Mouse (Mus musculus): ENCODE data around the gene Csdc2. TPM values are rescaled to one million over a fixed set of nuclear protein-coding genes. Genes with fewer than 3 reads are reported as not detected.

Gene Csdc2
- polyA plus RNA-seq, 1 experiment from 2014 or later = 15.0 TPM

DNA sequence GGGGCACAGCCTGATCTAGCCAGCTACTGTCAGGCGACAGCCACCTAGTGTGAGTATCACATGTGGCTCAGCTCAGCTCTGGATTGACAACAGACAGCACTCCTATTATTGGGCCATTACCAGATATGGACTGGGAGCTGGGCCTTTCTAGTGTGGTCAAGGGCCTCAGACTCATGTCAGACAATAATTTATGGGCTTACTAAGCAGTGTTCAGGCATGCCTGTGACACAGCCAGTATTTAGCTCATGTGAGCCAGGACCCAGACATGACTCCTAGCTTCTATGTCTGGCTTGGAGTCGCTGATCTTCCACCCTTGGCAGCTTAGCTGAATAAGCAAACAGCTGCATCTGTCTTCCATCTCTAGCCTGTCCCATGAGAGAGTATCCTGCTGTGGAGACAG, 24.1 kb upstream of the Csdc2 start:
- Histone ChIP-seq H3K36me3 (peaks cover 97% of the 10 kb centered on the region), H3K4me2 (replicated peaks) (no peak overlapping the region), H3K9me3 (no peaks in the 10 kb centered on the region), H3K4me1 (no peaks in the 10 kb centered on the region), H3K4me3 (no peak overlapping the region), H3K9ac (no peak overlapping the region), H3K27me3 (no peaks in the 10 kb centered on the region), H3K27ac (no peak overlapping the region)
- ATAC-seq (ENCODE audit: low FRiP score, low read depth) = no peak
- 71% methylated on average over 2 of the region's 2 CpGs for WGBS

DNA sequence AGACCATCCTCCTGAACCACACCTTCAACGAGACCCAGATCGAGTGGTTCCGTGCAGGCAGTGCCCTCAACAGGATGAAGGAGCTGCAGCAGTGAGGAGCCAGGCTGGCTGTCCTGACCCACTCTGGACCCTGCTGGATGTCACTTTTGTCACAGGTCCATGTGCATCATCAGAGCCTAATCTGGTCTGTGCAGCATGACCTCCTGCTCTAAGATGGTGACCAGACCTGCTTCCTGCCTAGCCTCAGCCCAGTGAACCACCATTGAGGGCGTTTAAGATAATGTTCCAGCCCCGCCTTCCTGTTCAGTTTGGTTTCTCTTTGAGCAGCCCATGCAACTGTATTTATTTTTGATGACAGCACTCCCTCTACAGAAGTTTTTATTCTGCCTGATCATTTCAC, 21.9 kb upstream of the Csdc2 start:
- H3K27me3 ChIP-seq = no peaks in the 10 kb centered on the region
- H3K36me3 ChIP-seq = peaks cover 90% of the 10 kb centered on the region
- H3K27ac ChIP-seq = no peak overlapping the region
- H3K9me3 ChIP-seq = no peaks in the 10 kb centered on the region
- H3K9ac ChIP-seq = no peak overlapping the region
- ATAC-seq (ENCODE audit: low FRiP score, low read depth) = no peak
- H3K4me1 ChIP-seq = no peaks in the 10 kb centered on the region
- 81% methylated on average over 5 of the region's 5 CpGs for WGBS
- no peak overlapping the region for H3K4me2 ChIP-seq (replicated peaks)
- H3K4me3 ChIP-seq = no peak overlapping the region

- Histone ChIP-seq H3K27me3 (no peaks in the 10 kb centered on the region), H3K36me3 (peaks cover 80% of the 10 kb centered on the region), H3K4me2 (replicated peaks) (no peak overlapping the region), H3K4me1 (no peaks in the 10 kb centered on the region), H3K9me3 (no peaks in the 10 kb centered on the region), H3K4me3 (no peak overlapping the region), H3K27ac (no peak overlapping the region), H3K9ac (no peak overlapping the region)
- 81% methylated on average over 5 of the region's 5 CpGs for WGBS
- no peak for ATAC-seq (ENCODE audit: low FRiP score, low read depth)
These were observed 20.9 kb upstream of the Csdc2 start for GRCm38 (mm10) chr15:81915663-81916062.

GRCm38 (mm10) chr15:81917201-81917600, 19.4 kb upstream of the Csdc2 start:
- Histone ChIP-seq H3K36me3 (peaks cover 70% of the 10 kb centered on the region), H3K27me3 (no peaks in the 10 kb centered on the region), H3K4me2 (replicated peaks) (no peak overlapping the region), H3K4me1 (no peaks in the 10 kb centered on the region), H3K9me3 (no peaks in the 10 kb centered on the region), H3K27ac (no peak overlapping the region), H3K4me3 (no peak overlapping the region), H3K9ac (no peak overlapping the region)
- ATAC-seq (ENCODE audit: low FRiP score, low read depth) = no peak
- WGBS = 92% methylated on average over 12 of the region's 12 CpGs

- Histone ChIP-seq H3K36me3 (peaks cover 66% of the 10 kb centered on the region), H3K9ac (no peak overlapping the region), H3K4me2 (replicated peaks) (no peak overlapping the region), H3K27me3 (no peaks in the 10 kb centered on the region), H3K27ac (no peak overlapping the region), H3K4me3 (no peak overlapping the region), H3K9me3 (no peaks in the 10 kb centered on the region), H3K4me1 (no peaks in the 10 kb centered on the region)
- 58% methylated on average over 6 of the region's 6 CpGs for WGBS
- 0 out of 2 replicates have a peak, but pooled peaks have one; percentile 26 for ATAC-seq (ENCODE audit: low FRiP score, low read depth)
These were observed 18.7 kb upstream of the Csdc2 start for GRCm38 (mm10) chr15:81917621-81918463.

GRCm38 (mm10) chr15:81919062-81919461, 17.5 kb upstream of the Csdc2 start:
- H3K27me3 ChIP-seq = no peaks in the 10 kb centered on the region
- no peak overlapping the region for H3K4me3 ChIP-seq
- peaks cover 59% of the 10 kb centered on the region for H3K36me3 ChIP-seq
- H3K27ac ChIP-seq = no peak overlapping the region
- no peaks in the 10 kb centered on the region for H3K4me1 ChIP-seq
- no peak overlapping the region for H3K4me2 ChIP-seq (replicated peaks)
- H3K9ac ChIP-seq = peak overlapping the region; percentile 8; the same call in 1 of the 2 replicates
- 82% methylated on average over 5 of the region's 5 CpGs for WGBS
- H3K9me3 ChIP-seq = no peaks in the 10 kb centered on the region
- no peak for ATAC-seq (ENCODE audit: low FRiP score, low read depth)

DNA sequence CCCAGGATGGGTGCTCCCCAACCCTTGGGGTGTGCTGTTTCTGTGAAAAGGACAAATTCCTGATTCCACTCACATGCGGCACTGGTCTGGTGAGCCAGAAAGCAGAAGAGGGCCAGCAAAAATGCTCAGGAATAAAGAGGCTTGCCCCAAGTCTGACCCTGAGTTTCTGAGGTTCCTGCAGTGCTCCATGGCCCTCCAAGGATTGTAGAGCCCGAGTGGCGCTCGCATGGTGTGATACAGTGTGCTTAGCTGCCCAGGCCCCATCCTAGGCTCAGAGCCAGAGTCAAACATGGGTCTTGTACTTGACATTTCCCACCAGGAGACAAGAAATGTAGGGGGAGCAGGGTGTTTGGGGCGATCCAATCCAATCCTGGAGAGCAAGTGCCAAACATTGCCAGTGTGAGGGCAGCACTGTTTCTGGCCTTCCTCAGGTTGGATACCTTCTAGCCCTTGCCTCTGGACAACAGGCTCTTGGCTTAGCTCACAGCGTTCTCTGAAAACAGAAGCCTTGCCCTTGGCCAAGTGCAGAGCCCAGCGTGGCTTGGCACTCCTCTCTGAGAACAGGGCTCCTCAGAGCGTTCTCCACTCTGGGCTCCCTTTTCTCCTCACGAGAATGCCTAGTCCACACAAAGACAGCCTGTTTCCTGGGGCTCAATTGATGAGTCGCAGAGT, 15.9 kb upstream of the Csdc2 start:
- 92% methylated on average over 10 of the region's 10 CpGs for WGBS
- H3K27me3 ChIP-seq = no peaks in the 10 kb centered on the region
- H3K4me2 ChIP-seq (replicated peaks) = no peak overlapping the region
- H3K9ac ChIP-seq = 0 out of 2 replicates have a peak overlapping the region, but pooled peaks have one; percentile 19
- no peak overlapping the region for H3K4me3 ChIP-seq
- no peaks in the 10 kb centered on the region for H3K9me3 ChIP-seq
- no peak overlapping the region for H3K27ac ChIP-seq
- peaks cover 15% of the 10 kb centered on the region for H3K4me1 ChIP-seq
- H3K36me3 ChIP-seq = peaks cover 42% of the 10 kb centered on the region
- no peak for ATAC-seq (ENCODE audit: low FRiP score, low read depth)

DNA sequence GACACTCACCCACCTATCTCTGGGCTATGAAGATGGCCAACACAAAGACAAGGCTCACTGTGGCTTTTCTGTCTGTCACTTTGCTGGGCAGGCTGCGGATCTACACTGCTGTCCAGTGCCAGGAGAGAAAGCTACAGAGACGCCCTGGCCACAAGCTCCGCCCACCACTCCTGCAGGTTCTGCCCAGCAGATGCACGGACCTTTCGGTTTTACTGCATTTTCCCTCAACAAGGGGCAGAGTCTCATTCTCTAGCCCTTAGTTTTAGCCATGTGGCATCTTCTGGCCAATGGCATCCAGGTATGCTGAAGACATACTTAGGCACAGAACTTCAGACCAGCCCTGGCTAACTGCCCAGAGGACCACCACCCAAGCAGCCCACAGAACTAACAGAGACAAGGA, 15.3 kb upstream of the Csdc2 start:
- WGBS = 57% methylated on average over 5 of the region's 5 CpGs
- H3K4me2 ChIP-seq (replicated peaks) = no peak overlapping the region
- ATAC-seq (ENCODE audit: low FRiP score, low read depth) = no peak
- no peak overlapping the region for H3K4me3 ChIP-seq
- H3K27me3 ChIP-seq = no peaks in the 10 kb centered on the region
- H3K9ac ChIP-seq = no peak overlapping the region
- H3K9me3 ChIP-seq = no peaks in the 10 kb centered on the region
- H3K27ac ChIP-seq = no peak overlapping the region
- H3K4me1 ChIP-seq = peaks cover 15% of the 10 kb centered on the region
- peaks cover 37% of the 10 kb centered on the region for H3K36me3 ChIP-seq

GRCm38 (mm10) chr15:81924933-81925332, 11.6 kb upstream of the Csdc2 start:
- no peaks in the 10 kb centered on the region for H3K9me3 ChIP-seq
- H3K27me3 ChIP-seq = no peaks in the 10 kb centered on the region
- peak overlapping the region; percentile 78 for H3K4me3 ChIP-seq
- H3K27ac ChIP-seq = no peak overlapping the region
- ATAC-seq (ENCODE audit: low FRiP score, low read depth) = no peak
- peak overlapping the region; percentile 83; the same call in 1 of the 2 replicates for H3K9ac ChIP-seq
- peak overlapping the region; percentile 93 for H3K4me2 ChIP-seq (replicated peaks)
- WGBS = 88% methylated on average over 11 of the region's 11 CpGs
- H3K4me1 ChIP-seq = peaks cover 22% of the 10 kb centered on the region
- H3K36me3 ChIP-seq = peaks cover 12% of the 10 kb centered on the region

DNA sequence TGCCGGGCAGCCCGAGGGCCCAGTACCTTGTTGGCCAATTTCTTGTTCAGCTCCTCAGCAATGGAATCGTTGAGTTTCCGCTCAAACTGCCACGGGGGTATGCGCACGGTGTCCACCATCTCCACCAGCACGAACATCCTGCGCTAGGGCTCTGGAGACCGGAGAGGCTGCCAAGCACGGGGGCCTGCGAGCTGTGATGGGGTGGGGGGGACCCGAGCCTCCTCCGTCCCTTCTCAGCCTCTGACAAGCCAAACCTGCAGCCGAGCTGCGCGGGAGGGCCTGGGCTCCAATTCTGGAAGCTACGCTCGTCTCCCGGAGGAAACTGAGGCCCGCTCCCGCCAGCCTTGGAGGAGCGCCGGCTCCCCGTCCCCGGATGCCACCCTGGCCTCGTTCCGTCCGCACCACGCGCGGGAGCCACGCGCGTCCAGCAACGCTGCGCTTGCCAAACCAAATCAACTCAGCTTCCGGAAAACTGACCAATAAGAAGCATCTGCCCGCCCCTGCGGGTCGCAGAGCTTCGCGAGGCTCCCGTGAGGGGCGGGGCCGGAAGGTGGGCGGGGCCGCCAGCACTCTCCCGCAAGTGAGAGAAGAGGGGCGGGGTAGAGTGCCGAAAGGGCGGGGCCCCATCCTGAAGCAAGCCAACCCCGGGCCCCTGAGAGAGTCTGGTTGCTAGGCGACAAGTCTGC, 10.7 kb upstream of the Csdc2 start, which contains the start of gene Polr3h:
Gene Polr3h, minus strand, starts transcription at position 481 of the 686 bp plus-strand sequence.
- Histone ChIP-seq H3K27me3 (no peaks in the 10 kb centered on the region), H3K27ac (peak within 1 kb of the TSS; percentile 65), H3K9ac (peak within 1 kb of the TSS; percentile 83), H3K4me2 (replicated peaks) (peak within 1 kb of the TSS; percentile 93), H3K36me3 (peaks cover 12% of the 10 kb centered on the region), H3K4me1 (peaks cover 22% of the 10 kb centered on the region), H3K9me3 (no peaks in the 10 kb centered on the region), H3K4me3 (peak within 1 kb of the TSS; percentile 78)
- WGBS = under 1% methylated on average over 54 of the region's 54 CpGs
- peak; percentile 96 for ATAC-seq (ENCODE audit: low FRiP score, low read depth)

DNA sequence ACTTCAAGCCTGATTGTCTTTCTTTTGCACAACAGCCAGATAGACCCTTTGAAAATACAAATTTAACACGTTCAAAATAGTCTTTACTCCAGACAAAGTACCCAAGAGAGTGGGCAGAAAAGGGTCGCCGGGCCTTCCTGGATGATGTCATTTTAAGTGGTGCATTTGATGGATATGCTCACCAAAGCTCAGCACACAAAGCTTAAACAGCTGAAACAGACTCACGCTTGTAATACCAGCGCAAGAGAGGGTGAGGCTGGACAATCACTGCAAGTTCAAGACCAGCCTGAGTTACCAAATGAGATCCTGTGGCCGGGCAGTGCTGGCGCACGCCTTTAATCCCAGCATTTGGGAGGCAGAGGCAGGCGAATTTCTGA, 10.1 kb upstream of the Csdc2 start:
- Histone ChIP-seq H3K27me3 (no peaks in the 10 kb centered on the region), H3K4me2 (replicated peaks) (peak overlapping the region; percentile 93), H3K27ac (peak overlapping the region; percentile 49), H3K4me1 (peaks cover 22% of the 10 kb centered on the region), H3K36me3 (peaks cover 12% of the 10 kb centered on the region), H3K9ac (no peak overlapping the region), H3K9me3 (no peaks in the 10 kb centered on the region), H3K4me3 (peak overlapping the region; percentile 78)
- peak; percentile 41 for ATAC-seq (ENCODE audit: low FRiP score, low read depth)
- 36% methylated on average over 9 of the region's 9 CpGs for WGBS

DNA sequence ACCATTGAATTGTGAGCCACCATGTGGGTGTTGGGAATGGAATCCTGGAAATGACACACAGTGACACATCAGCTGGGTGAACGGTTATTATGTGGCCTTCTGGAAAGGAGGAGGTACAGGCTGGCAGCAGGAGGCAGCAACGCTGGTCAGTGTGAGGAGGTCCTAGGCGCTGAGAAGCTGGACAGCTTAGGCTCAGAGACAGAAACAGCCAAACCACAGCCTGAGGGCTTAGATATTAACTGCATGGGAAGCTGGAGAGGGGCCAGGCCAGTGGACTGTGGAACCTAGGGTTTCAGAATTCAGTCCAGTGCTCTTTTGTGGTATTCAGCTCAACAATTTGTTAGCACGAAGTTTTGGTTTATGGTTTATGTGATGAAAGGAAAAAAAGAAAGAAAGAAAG, 8.8 kb upstream of the Csdc2 start:
- Histone ChIP-seq H3K9me3 (no peaks in the 10 kb centered on the region), H3K4me3 (no peak overlapping the region), H3K9ac (no peak overlapping the region), H3K27ac (no peak overlapping the region), H3K4me2 (replicated peaks) (no peak overlapping the region), H3K27me3 (no peaks in the 10 kb centered on the region), H3K4me1 (peaks cover 22% of the 10 kb centered on the region), H3K36me3 (peaks cover 4% of the 10 kb centered on the region)
- no peak for ATAC-seq (ENCODE audit: low FRiP score, low read depth)
- WGBS = 54% methylated on average over 4 of the region's 4 CpGs

Measured in limb, embryonic 13.5 days (tissue).